Mouse (Mus musculus) hindbrain, embryonic 15.5 days (tissue): ENCODE measurements around the gene Mup10. TPM values are rescaled to one million over a fixed set of nuclear protein-coding genes. Genes with fewer than 3 reads are reported as not detected.
"Not testable (repeated sequence)": the region's sequence is repeated elsewhere in the genome, so short reads cannot be mapped to it uniquely, and the experiment has no call there.

ENCODE experiments used
- ATAC-seq: fragments of 200-750 bp; cut with Nextera tagmentation; 2 replicates; pipeline ENCODE4 v1.8.0; 2017; ENCODE audit warnings: low read depth, moderate number of reproducible peaks, moderate TSS enrichment; ENCODE audit not compliant: low FRiP score
- H3K27ac ChIP-seq: fragments of 300-500 bp; sonication (generic); replicated peaks from 2 replicates; pipeline ENCODE4 v1.5.1; 2015; ENCODE audit warnings: mild to moderate bottlenecking, inconsistent platforms
- H3K27me3 ChIP-seq: fragments of 300-500 bp; sonication (generic); 2 replicates; pipeline ENCODE4 v1.6.1; 2015; ENCODE audit warnings: control low read depth, inconsistent platforms
- H3K36me3 ChIP-seq: fragments of 300-500 bp; sonication (generic); 2 replicates; pipeline ENCODE4 v1.6.1; 2015; ENCODE audit warnings: control low read depth, inconsistent platforms
- H3K4me1 ChIP-seq: fragments of 300-500 bp; sonication (generic); replicated peaks from 2 replicates; pipeline ENCODE4 v1.6.1; 2015; ENCODE audit warnings: control low read depth, inconsistent platforms
- H3K4me2 ChIP-seq: fragments of 300-500 bp; sonication (generic); 2 replicates; pipeline ENCODE4 v1.6.1; 2015; ENCODE audit warnings: moderate library complexity, mild to moderate bottlenecking, inconsistent platforms
- H3K4me3 ChIP-seq: fragments of 300-500 bp; sonication (generic); 2 replicates; pipeline ENCODE4 v1.5.1; 2015; ENCODE audit warnings: mild to moderate bottlenecking, inconsistent platforms
- H3K9ac ChIP-seq: fragments of 300-500 bp; sonication (generic); 2 replicates; pipeline ENCODE4 v1.6.1; 2015; ENCODE audit warnings: inconsistent platforms
- H3K9me3 ChIP-seq: fragments of 300-500 bp; sonication (generic); 2 replicates; pipeline ENCODE4 v1.6.1; 2016; ENCODE audit warnings: control low read depth, inconsistent platforms
- WGBS: fragments of 180-500 bp; shearing (Covaris S2); methylation state at CpG from one replicate; pipeline ENCODE4 v1.1.7; 2015; 5-methylcytosine and 5-hydroxymethylcytosine counted together
- polyA plus RNA-seq: library from polyadenylated mRNA; unstranded; fragments of >200 nt; fragmentation: Nextera tagmentation; extraction: Ambion mirVana; gene quantifications from 2 replicates; pipeline ENCODE4 v1.2.1, GENCODE M21; 2015

Mup10 gene
- not detected in 2 replicates for polyA plus RNA-seq

GRCm38 (mm10) chr4:60582099-60582498 lies at the start of gene Mup10:
TSS of gene Mup10 (minus strand) at chr4:60582199.
- not testable (repeated sequence) for H3K36me3 ChIP-seq, H3K4me1 ChIP-seq, H3K9ac ChIP-seq, H3K4me3 ChIP-seq, H3K27ac ChIP-seq, H3K4me2 ChIP-seq, ATAC-seq, H3K27me3 ChIP-seq, H3K9me3 ChIP-seq
- WGBS = 91% methylated on average over 2 of the region's 2 CpGs

Other genes starting within 250 kb of the Mup10 start
- not detected in 2 replicates for gene Mup9, start 160.2 kb downstream of the Mup10 start, polyA plus RNA-seq
- not detected in 2 replicates for gene Mup1, start 80.2 kb downstream of the Mup10 start, polyA plus RNA-seq
- gene Mup11, start 80.2 kb upstream of the Mup10 start, polyA plus RNA-seq = not detected in 2 replicates
- not detected in 2 replicates for gene Mup12, start 159.1 kb upstream of the Mup10 start, polyA plus RNA-seq
- not detected in 2 replicates for gene Mup22, start 239.3 kb upstream of the Mup10 start, polyA plus RNA-seq